Mouse (Mus musculus): ENCODE results near the gene Mrps24.

Mrps24 gene

GRCm38 (mm10) chr11:5715630-5716105 lies at the start of gene Mrps24:
Gene Mrps24 (minus strand): TSS chr11:5715680.
- DNase-seq (ENCODE audit: low spot score) = no peak

GRCm38 (mm10) chr11:5762633-5762982 lies 47.1 kb upstream of the Mrps24 start:
- no peak for DNase-seq (ENCODE audit: low spot score)

- DNase-seq (ENCODE audit: low spot score) = peak; percentile 95
Observed at GRCm38 (mm10) chr11:5761820-5762632, 46.5 kb upstream of the Mrps24 start, which contains the start of gene Urgcp. Gene Urgcp (minus strand): TSS chr11:5762376.

GRCm38 (mm10) chr11:5753755-5754154 lies 38.3 kb upstream of the Mrps24 start:
- no peak for DNase-seq (ENCODE audit: low spot score)

- no peak for DNase-seq (ENCODE audit: low spot score)
Observed at GRCm38 (mm10) chr11:5744951-5745350, 29.5 kb upstream of the Mrps24 start.

DNA sequence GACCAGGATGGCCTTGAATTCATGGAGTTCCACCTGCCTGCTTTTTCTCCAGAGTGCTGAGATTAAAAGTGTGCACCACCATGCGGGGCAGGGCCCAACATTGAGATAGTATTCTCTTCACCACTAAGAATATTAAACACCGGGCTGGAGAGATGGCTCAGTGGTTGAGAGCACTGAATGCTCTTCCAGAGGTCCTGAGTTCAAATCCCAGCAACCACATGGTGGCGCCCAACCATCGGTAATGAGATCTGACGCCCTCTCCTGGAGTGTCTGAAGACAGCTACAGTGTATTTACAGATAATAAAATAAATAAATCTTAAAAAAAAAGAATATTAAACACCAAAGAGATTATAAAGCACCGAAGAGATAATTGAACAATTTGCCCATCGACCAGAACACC lies 26.6 kb upstream of the Mrps24 start:
- DNase-seq (ENCODE audit: low spot score) = no peak

DNA sequence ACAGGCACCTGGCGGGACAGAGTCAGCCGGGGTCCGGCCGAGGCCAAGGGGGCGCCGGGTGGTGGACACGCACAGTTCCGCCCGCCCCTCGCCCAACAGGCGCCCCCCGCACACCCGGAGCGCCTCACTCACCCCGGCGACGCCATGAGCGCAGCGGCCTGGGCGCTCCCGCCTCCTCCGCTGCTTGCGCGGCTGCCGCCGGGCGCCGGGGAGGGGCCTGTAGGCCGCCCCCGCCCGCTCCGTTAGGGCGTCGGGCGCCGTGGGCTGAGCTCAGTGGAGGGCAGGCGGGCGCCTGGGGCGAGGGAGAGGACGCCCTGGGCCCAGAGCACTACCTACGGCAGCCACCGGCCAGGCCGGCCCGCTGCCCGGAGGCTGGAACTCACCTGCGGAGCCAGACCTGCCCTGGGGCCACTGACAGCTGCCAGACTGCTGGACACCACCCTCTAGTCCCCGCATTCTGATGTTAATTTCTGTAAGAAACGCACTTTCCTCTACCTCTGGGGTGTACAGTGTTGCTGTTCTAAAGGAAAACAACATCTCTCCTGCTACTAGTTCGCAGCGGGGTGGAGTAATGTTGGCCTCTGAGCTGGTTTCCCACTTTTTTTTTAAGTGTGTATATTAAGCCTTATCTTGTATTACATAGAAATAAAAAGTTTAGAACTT lies 25.6 kb upstream of the Mrps24 start:
- DNase-seq (ENCODE audit: low spot score) = peak; percentile 72

GRCm38 (mm10) chr11:5740599-5740964 lies 25.1 kb upstream of the Mrps24 start:
- peak; percentile 66 for DNase-seq (ENCODE audit: low spot score)

DNA sequence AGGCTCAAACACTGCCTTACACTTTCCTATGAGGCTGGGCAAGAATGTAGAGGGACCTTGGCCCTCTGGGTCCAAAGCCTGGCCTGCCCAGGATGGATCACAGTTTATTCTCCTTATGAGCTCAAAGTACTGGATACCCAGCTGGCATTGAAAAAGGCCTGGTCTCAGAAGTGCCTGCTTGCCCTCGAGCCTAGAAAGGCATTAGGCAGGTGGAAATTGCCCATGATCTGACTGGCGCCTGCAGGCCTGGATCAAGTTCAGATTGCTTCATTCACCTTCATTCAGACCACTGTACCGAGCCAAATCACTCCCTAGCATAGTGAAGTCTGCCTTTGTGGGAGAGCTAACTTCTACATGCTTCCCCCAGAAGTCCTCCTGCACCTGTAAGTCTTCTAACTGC lies 24.4 kb upstream of the Mrps24 start:
- DNase-seq (ENCODE audit: low spot score) = no peak

- no peak for DNase-seq (ENCODE audit: low spot score)
Observed at GRCm38 (mm10) chr11:5738888-5739632, 23.6 kb upstream of the Mrps24 start.

DNA sequence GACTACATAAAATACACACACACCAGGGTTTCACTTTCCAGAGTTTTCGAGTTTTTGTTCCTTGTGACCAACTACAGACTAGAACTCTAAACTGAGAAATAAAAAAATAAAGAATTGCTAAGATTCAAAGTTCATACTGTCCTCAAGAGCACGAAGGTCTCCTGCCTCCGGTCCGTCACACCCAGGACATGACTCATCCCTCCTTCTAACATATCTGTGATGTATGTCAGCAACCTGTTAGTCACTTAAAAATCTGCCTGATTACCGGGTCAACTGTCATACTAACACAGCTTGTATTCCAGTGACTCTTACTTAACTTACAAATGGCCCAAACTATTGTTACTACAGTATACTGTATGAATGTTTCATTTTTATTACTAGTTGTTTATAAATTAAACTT lies 21.7 kb upstream of the Mrps24 start:
- no peak for DNase-seq (ENCODE audit: low spot score)

DNA sequence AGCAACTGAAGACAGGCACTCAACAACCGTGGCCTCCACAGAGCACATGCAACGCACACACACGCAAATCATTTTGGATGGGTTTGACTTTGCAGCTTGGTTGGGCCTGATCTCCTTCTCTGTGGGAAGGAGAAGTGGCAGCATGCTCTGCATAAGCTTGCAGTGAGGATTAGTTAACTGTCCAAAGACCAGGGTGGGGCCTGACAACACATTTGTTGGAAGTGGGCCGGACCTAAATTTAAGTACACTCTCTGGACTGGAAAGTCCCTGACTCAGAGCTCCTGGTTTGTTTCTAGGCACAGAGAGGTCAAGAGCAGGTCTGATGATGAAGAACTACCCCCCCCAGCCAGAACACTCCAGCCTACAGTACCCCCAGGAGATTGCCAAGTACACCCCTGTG lies 18.8 kb upstream of the Mrps24 start:
- DNase-seq (ENCODE audit: low spot score) = no peak

GRCm38 (mm10) chr11:5732401-5732800 lies 16.9 kb upstream of the Mrps24 start:
- peak; percentile 62 for DNase-seq (ENCODE audit: low spot score)

DNA sequence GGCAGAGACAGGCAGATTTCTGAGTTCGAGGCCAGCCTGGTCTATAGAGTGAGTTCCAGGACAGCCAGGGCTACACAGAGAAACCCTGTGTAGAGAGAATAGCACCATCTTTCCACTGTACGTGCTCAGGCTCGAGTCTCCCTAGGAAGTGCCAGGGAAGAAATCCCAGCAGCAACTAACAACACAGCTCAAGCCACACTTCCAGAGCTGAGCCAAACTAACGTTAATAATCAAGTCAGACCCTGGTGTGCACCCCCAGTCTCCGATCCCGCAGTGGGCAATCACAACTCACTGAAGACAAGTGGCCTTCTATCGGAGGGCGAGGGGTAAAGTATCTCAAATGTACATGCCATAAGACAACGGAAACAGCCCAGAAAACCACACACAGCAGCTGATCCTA lies 14.1 kb upstream of the Mrps24 start:
- no peak for DNase-seq (ENCODE audit: low spot score)

DNA sequence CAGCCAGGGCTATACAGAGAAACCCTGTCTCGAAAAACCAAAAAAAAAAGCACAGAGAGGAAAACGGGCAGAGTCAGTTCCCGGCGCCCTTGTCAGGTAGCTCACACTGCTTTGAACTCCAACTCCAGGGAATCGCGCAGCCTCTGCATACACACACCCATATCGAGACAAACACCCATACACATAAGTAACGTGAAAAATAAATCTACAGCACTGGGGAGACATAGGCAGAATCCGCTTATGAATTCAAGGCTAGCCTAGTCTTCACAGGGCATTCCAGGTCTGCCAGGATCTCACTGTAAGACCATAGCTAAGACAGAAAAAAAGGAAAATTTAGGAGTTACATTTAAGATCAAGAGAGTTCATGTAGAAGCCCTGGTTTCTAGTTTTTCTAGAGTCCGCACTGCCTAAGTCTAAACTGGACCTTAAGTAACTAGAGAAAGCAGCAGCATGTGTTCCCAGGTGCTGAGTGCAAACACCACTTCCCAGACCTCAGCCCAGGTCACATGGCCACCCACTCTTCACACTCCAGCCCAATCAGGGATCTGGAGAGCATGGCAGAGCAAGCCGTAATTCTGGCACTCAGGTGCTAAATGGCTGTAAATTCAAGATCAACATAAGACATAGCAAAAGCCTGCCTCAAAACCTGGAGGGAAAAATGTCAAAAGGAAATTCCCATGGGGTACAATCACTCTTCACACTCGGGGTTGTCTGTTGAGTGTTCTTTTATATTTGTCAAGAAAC lies 3.3 kb upstream of the Mrps24 start:
- DNase-seq (ENCODE audit: low spot score) = no peak

DNA sequence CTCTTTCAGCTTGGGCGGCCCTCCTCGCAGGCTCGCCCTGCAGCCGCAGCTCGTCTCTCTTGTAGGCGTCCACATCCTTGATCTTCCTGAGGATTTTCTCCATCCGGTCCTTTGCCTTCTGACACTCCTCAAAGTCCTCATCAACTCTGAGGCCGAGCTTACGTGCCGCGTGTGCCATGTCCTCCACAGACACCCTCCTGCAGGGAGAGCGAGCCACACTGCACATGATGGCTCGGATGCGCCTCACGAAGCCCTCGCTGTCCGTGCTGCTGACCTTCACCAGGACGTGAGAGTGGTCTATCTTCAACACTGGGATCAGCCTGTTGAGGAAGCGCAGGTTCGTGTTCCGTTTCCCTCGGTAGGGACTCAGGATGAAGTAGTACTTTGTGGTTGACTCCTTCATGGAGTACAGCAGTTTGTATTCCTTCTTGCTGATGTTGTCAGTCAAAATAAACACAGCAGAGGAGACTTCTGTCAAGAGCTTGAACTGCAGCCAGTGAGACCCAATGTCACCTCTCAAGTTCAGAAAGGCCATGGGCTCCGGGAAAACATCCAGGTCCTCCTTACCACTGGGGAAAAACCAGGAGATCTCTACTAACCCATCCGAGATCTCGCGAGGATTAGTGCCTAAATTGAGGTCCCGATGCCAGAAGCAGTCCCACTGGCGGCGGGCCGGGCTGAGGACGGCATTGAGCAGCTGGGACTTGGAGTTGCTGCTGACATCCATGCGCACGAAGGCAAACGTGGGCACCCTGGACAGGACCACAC lies 1.6 kb upstream of the Mrps24 start:
- no peak for DNase-seq (ENCODE audit: low spot score)

GRCm38 (mm10) chr11:5716246-5716645 lies 766 bp upstream of the Mrps24 start:
- no peak for DNase-seq (ENCODE audit: low spot score)

DNA sequence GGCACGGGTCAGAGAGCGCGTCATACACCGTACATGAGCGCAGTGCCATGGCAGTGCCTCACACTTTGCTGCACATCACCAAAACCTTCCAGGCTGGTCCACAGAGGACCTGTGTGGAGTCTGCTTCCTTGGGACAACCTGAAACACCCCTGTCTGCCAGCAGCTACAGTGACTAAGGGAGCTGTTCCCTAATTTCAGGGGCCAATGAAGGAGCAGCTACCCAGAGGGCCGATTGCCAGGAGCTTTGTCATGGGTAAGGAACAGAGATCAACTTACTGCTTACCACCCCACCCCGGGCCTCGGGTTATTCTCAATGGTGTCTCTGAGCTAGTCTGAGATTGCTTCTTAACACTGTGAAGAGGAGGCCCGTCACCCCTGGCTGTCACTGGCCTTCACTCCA lies 301 bp downstream of the Mrps24 start:
- no peak for DNase-seq (ENCODE audit: low spot score)

DNA sequence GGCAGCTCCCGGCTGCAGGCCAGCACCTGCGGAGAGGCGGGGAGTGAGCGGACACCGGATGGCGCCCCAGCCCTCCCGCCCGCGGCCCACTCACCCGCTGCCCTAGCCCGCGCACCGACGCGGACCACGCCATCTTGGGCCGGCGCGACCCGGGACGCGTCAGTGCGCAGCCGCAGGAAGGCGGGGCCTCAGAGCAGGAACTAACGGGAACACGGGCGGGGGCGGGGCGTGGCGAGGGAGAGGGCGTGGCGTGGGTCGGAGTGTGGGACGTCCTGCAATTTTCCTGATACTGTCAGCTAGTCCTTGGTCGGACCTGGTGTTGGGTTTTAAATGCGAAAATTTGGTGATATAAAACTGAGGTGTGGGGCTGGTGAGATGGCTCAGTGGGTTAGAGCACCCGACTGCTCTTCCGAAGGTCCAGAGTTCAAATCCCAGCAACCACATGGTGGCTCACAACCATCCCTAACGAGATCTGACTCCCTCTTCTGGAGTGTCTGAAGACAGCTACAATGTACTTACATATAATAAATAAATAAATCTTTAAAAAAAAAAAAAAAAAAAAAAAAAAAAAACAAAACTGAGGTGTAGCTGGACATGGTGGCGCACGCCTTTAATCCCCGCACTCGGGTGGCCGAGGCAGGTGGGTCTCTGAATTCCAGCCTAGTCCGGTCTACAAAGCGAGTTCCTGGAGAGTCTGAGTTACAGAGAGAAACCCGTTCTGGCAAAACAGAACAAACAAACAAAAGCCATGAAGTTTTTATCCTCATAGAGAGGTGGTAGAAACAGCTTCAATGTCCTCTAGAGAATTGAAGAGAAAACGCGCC lies 7.7 kb downstream of the Mrps24 start:
- peak; percentile 93 for DNase-seq (ENCODE audit: low spot score)

DNA sequence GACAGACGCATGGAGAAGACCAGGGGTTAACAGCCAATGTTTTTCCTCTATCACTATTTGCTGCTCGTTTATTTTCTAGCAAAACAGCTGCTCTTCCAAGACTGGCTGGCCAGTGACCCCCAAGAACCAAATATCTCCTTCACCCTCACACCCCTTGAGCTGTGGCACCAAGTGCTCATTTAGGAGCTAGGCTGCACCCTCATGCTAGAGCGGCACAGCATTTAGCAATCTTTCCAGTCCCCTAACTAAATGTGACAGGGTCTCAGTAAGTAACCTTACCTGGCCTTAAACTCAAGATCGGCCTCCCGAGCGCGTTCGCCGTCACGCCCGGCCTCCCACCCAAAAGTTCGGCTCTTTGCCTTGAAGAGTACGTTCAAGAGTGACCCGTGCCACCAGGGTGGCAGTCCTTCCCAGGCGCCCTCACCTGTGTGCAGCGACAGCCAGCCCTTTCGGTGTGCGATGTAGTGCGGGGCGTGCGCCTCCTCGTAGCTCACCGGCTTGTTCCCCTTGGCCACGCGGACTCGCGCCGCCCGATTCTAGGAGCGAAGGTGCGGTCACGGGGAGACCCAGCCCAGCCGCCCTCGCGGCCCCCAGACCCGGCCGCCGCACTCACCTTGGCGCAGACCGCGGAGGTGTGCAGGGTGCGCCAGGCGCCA lies 8.5 kb downstream of the Mrps24 start:
- peak; percentile 25 for DNase-seq (ENCODE audit: low spot score)

All from retina, embryonic 14.5 days (tissue).